Mouse (Mus musculus): ENCODE data around the gene Trim25.

Trim25 gene

DNA sequence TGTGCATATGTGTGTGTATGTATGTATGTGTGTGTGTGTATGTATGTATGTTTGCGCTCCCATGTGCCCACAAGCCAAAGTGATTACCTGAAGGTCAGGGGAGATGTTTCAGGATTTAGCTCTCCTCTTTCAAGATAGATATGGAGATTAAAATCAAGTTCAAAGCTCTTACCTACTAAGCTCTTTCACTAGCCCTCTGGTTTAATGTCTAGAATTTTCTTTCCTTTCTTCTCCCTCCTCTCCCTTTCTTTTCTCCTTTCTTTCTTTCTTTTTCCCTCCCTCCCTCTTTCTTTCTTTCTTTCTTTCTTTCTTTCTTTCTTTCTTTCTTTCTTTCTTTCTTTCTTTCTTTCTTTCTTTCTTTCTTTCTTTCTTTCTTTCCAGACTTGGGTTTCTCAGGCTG is 67.6 kb downstream of the Trim25 start, which contains the start of gene Dgke:
TSS of gene Dgke (minus strand) at position 101 of the 400 bp plus-strand sequence.
- DNase-seq = no peak

- no peak for DNase-seq
Measured at GRCm38 (mm10) chr11:89067301-89067822, 68.2 kb downstream of the Trim25 start.

DNA sequence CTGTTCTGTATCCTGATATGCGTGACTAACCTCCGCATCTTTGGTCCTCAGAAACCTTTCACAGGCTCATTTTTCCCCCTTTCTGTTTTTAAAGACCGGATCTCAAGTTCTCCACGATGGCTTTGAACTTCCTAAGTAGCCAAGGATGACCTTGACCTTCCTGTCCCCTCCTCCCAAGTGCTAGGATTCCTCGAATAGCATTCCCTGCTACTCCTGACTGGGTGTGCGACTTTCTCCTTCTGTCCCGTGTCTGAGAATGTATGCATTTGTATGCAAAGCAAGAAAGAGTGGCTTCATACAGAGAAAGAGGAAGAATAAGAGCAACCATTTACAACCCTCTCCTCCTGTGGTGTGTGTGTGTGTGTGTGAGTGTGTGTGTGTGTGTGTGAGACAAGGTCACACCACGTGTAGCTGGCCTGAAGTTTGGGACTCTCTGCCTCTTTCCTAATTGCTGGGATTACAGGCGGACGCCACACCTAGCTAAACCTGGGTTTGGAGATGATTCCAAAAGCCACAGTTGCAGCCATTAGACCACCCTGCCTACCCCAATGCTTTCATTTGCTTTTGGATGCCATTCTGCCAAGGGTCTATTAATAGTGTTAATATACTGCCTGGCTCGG is 68.8 kb downstream of the Trim25 start:
- no peak for DNase-seq

DNA sequence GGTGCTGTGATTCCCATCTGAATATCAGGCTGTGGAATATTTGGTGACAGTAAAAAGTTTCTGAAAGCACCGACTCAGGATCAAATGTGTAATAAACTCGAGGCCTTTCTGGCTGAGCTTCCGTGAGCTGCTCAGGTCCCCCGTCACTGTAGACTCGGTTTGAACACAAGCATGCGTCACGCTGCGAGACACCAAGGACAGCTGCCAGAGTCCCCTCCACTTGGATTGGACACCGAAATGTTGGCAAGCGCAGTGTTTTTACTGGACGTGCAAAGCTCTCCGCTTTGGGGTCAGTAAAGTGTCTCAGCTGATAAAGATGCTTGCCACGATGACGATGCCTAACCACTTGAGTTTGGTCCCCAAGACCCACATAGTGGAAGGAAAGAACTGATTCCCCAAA is 69.5 kb downstream of the Trim25 start:
- no peak for DNase-seq

GRCm38 (mm10) chr11:89069303-89069702 is 70.1 kb downstream of the Trim25 start:
- peak; percentile 64 for DNase-seq
